Mouse (Mus musculus) left cerebral cortex, postnatal 36 days (tissue): Measurements from ENCODE around the gene Vps54. TPM values are rescaled to one million over a fixed set of nuclear protein-coding genes. Genes with fewer than 3 reads are reported as not detected.
A peak's percentile ranks its signal among the peaks of the same experiment; 100 is the strongest.

Experiments
- DNase-seq, 2 experiments: peaks; one replicate each; pipeline ENCODE4 v3.0.0; 2021 to 2022; ENCODE audit warnings: low spot score in 2 of 2, mixed read lengths in 1 of 2
- intact Hi-C: fragments of 180-260 bp; cut with DNase I; formaldehyde crosslinking; loops from one replicate; pipeline ENCODE4 v1.15.1; 2025
- microRNA-seq: library from miRNA; unstranded; fragments of <30 nt; microRNA quantifications from one replicate; pipeline ENCODE4 v1.2.0, GENCODE M21; 2022
- total RNA-seq, 2 experiments: library from RNA; stranded (reverse); gene quantifications; 2 replicates each; pipeline ENCODE4 v1.2.3; 2021

Vps54 gene
- total RNA-seq, 2 experiments from 2014 or later: 25.8 to 30.7 TPM

DNA sequence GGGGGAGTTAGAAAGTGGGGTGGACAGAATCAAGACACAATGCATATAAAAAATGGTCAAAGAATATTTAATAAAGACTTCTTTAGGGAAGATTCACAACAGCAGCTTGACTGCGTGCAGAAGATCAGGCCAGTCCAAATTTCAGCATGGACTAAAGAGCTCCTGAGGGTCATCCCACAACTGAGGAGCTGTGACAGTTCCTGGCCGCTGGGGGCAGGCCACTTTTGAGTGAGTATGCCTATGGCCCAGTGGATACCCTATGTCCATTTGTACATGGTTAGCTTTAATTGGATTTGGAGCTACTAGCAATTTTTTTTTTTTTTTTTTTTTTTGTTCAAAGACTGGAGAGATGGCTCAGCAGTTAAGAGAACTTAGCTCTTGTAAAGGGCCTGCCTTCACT lies 87.7 kb downstream of the Vps54 start:
- no peak for DNase-seq
- intact Hi-C loops: no loop called here

DNA sequence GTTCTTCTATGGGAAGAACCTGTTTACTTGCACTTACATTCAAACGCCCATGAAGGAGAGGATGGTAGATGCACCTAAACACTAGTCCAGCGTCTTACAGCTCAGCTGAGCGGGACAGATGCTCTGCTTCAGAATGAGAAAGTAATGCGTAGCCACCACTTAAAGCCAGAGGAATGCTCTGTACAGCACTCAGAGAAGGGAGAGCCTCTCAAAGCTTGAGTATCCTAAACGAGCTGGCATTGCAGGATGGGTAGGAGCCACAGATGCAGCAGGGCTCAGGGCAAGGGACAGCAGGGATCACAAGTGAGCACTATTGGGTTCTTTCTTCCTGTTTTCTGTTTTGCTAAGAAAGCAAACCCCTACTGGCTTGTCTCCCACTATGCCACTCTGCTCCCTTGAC lies 88.4 kb downstream of the Vps54 start:
- no peak for DNase-seq
- intact Hi-C loops: no loop called here

DNA sequence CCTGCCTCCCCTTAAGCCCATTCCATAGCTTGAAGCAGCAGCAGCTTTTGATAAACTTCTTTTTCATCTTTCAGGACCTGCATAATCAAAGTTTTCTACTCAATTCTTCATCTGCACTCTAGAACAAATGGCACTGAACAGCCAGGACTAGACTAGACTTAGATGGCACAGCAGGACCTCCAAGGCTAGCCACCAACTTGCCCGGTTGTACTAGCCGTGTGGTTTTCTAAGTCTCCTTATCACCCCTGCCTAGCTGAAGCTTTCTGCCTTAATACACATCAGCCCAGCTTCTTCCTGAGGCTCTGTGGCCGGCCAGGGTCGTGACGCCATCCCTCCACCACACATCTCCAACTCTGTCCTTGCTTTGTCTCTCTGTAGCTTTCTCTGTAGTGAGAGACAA lies 89.1 kb downstream of the Vps54 start:
- intact Hi-C loops: no loop called here
- DNase-seq: no peak

DNA sequence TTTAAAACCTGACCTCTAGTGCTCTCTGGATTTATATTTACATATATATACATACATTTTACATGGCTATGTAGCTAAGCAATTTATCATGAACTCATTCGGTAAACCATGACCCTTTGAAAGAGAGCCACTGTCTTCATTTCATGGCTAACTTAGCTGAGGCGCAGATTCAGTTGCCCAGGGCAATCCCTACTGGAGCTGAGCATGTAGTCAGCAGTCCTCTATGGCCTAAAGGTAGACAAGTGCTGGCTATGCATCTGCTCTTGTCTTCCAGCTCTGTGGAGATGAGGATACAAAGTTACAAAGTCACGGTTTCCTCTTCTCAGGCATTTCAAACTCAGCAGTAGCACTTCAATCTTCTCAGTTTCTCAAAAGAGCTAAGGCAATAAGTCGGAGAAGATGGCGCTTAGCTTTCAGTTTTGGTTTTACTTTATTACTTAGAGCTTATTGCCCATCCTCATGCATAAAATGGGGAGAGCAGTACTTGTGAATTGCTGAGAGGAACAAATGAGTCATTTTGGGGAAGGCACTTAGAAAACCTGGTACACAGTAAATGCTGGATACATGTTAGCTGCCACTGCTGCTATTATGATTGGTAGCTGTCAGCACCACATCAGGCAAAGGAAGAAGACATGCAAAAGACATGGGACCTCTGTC lies 93.7 kb downstream of the Vps54 start:
- DNase-seq: no peak

DNA sequence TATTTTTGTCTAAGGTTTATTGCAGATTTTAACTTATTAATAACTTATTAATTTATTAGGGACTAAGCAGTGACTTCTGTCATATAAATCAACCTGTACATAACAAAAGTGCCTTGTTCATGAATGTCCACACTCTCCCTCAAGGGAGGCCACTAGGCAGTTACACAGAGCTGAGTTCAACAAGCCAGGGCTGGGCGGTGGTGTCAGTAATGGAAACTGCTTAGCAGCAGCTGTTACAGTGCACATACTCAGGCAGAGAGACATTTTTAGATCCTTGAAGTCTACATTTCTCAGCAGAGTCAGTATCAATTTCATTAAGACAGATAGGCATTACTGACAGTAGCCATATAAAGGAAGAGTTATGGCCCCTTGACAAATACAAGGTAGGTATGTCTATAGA lies 98.8 kb downstream of the Vps54 start:
- DNase-seq: no peak
- intact Hi-C loops: no loop called here

More for the DNA sequence above, 93.7 kb downstream of the Vps54 start:
- intact Hi-C loops: no loop called here

DNA sequence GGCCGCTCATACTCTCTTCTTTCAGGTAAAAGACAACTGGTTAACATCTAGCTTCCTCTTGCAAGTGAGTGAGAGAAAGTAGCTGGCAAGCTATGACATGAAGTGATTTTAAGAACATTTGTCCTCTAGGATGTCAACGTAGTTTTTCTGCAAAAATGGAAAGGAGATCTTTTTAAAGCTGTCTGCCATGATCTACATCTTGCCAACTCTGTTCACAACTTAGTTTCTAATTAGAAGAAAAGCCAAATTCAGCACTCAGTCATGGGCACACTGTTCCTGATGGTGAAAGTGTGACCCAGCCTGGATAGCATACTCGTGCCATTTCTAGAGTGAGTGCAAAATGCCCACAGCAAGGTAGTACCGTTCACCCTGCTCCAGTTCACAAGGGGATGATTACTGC lies 100.0 kb downstream of the Vps54 start:
- intact Hi-C loops: no loop called here

DNA sequence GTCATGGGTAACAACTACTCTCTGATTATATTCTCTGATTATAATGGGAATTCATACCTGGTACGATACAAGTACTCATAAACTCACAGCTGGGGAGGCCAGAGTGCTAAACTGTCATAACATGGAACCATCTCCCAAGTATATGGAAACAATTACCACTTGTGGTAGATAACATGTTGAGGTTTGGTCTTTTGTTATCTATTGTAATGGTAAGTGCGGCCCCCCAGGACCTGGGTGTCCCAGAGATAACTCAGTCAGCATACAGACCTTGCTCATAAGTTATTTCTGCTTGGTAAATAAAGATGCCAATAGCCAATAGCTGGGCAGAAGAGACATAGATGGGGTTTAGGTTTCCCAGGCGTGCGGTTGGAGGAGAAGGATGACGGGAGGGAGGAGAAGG lies 104.4 kb downstream of the Vps54 start:
- DNase-seq: no peak
- intact Hi-C loops: no loop called here

More for the DNA sequence above, 100.0 kb downstream of the Vps54 start:
- peak; percentile 10 to 15 for DNase-seq

DNA sequence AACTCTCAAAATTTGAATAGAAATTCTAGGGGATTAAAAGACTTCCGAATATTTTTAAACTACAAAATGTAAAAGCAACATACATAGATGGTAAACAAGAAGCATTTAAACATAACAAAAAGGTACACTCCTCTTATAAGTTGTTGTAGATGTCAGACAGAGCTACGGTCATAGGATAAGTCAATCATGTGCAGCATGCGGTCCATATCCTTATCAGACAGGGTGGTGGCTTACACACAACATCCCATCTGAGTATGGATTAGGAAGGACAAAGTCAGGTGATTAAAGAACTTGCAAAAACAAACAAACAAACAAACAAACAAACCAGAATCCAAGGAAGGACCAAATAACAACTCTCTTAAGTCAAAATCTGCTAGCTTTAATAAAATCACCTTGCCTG lies 106.9 kb downstream of the Vps54 start:
- intact Hi-C loops: no loop called here
- DNase-seq: no peak

DNA sequence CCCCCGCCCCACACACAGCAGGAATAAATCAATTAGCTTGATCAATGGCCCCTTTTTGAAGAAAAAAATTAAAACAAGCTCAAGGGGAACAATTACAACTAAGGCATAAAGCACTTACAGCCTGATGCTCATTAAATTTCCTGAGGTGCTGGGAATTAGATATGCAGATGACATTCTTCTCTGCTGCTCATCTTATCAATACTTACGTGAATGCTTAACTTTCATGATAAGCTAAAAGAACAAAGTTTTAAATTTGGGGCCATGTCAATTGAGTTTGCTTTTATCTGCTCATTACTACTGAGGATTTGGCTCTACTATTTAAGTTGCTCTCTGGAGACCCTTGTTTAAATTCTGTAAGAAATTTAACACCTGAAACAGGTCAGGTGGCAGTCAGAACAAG lies 109.8 kb downstream of the Vps54 start:
- intact Hi-C loops: no loop called here
- DNase-seq: no peak

DNA sequence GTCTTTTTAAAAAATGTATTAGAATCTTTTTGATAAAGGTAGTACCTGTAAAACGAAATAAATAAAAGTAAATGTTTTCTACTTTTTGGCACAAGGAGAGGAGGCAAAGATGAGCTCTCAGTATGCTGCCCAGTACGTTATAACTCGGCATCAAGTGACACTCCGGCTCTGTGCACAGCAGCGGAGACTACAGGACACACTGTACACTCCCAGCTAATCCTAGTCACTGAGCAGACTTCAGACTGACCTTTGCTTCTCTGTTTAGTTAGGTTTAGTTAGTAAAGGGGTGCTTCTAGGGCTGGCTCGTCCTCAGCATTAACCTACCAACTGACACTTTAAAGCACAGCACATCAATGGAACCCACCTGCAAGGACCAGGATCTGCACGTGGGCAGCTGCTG lies 112.2 kb downstream of the Vps54 start:
- intact Hi-C loops: loop anchor here (10.0 kb wide), 1 partner anchor 104 kb away; no protein-coding TSS in a partner anchor

DNA sequence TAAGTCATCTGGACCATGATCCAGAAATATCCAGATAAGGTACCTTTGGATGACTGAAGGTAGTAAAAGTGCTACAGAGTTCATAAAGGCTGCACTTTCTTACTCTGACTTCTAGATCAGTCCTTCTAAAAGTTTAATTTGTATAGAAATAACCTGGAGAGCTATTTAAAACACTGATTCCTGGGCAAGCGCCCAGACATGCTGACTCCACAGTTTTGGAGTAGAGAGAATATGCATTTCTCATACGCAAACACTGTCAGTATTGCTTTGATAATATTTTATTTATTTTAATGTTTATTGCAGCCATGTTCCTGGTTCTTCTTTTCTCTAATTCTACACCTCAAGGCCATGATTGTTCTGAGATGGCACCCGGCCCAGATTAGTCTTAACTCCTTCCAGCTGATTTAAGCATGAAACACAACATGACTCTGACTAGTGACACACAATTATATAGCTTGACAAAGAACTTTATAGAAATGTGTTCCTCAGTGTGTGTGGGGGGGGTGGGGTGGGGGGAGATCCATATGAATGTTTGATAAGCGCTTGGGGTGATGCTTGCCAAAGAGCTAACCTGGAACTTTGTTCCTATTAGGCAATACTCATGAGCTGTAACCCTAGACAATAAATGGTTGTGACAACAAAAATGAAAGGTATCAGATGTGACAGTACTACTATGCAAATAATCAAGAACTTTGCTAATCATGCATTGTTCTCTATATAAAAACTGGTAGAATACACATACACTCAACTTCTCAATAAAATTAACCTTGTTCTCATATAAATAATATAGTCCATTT lies 124.3 kb downstream of the Vps54 start:
- DNase-seq: no peak
- intact Hi-C loops: no loop called here

More for the DNA sequence above, 112.2 kb downstream of the Vps54 start:
- DNase-seq: no peak

DNA sequence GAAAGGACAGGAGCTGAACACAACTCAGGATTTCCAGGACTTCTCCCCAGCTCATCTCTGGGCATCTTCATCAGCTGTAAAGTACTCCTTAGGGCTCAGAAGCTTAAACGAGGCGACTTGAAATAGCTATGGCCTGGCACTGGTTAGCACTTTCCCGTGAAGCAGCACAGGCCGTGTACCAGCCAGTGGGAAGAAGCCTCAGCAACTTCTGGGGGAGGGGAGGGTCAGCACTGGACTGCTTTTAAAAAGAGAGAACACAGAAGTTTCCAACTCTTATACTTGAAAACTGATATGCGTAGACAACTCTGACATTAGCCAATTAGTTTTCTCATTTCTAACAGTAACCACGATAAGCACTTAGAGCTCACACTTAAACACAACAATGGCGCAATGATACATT lies 129.4 kb downstream of the Vps54 start:
- DNase-seq: no peak
- intact Hi-C loops: no loop called here

DNA sequence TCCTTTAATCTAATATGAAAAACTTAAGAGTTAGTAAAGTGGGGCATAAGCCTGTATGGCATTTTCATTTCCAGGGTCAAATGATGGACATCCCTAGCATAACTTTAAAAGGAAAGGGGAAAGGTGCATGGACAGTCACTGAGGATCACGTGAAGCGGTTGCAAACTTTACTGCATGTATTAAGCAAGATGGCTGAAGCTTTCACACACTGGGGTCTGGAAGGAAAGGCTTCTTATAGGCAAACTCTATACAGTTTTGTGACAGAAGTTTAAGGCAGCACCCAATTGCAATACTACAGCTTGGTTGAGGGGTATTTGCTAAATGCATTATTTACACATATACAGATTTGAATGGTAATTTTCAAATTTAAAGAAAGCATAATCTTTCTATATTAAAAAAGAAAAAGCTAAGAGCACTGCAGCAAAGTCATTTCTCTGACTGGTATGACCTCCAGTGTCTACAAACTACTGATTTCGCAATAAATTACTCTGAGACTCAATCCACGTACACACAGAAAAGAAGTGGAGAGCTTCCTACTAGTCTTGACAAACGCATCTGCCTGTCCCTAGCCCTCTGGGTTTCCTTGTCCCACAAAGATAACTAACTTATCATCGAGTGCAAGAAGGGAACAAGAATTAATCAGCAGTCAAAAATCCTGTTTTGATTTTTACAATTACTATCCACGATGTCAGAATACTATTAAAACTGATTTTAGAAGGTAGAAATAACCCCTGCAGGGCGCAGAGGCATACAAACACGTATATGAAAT lies 130.4 kb downstream of the Vps54 start:
- intact Hi-C loops: loop anchor here (10.0 kb wide), 1 partner anchor 195 kb away; no protein-coding TSS in a partner anchor
- no peak for DNase-seq

DNA sequence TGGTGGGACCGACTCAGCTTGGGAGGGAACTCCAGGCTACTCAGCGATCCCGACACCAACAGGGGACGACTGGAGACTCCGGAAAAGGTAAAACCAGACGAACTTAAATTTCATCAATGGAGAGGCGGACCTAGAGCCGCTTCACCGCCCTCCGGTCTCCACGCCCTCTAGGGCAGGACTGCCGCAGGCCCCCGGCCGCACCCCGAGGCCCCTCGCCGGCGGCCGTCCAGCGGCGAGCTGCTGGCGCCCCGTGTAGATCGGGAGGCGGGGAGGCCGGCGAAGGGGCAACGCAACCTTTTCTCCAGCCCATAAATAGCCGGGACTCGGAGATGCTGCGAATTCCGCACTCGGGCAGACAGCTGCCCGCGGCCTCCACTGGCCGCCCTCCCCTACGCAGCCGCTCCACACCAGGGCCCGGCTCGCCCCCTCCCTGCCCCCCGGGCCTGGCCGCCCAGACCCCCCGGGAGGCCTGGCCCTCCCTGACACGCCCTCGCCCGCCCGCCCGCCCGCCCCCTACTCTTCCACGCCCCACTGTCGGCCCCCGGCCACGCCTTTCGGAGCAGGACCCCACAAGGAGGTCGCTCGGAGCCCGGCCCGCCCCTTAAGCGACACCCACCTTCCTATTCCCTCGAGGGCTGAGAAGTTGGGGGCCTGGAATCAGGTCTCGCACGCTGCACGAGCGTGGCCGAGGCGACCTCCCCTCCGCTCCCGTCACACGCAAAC lies 131.5 kb downstream of the Vps54 start:
- intact Hi-C loops: loop anchor here (10.0 kb wide), 1 partner anchor 194 kb away; no protein-coding TSS in a partner anchor
- DNase-seq: peak; percentile 58 to 72

Small RNA genes lying within 50 kb of the gene (microRNA-seq; reads per million reads assigned to microRNA genes)
- not detected for gene Mir1933

Other genes starting within 250 kb of the Vps54 start
- 10 to 100 TPM; 38.5 to 47.0 TPM for gene Peli1, start 148.0 kb upstream of the Vps54 start, total RNA-seq
- gene Ugp2, start 131.9 kb downstream of the Vps54 start, total RNA-seq: 10 to 100 TPM; 71.0 to 73.6 TPM